Mouse (Mus musculus): ENCODE results near the gene Ets2. TPM values are rescaled to one million over a fixed set of nuclear protein-coding genes. Genes with fewer than 3 reads are reported as not detected.
"Not testable (repeated sequence)": the region's sequence is repeated elsewhere in the genome, so short reads cannot be mapped to it uniquely, and the experiment has no call there.

Ets2 gene
- polyA plus RNA-seq, 1 experiment from 2014 or later, result 15.8 TPM

DNA sequence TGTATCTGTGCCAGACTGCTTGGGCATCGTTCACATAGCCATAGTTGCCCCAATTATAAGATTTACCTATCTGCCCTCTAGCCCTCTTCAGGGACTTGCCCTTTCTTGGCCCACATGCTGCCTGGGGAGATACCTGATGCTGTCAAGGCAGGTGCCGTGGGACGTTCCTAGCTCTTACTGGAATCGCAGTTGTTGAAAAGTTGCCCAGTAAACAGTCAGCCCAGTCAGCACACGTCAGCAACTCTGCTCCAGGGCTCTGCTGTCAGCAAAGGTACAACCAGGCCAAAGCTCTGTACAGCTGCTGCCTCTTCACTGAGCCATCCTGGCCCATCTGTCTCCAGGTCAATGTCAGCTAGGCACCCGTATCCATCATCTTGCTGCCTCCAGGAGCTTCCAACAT is 61.3 kb downstream of the Ets2 start:
- Histone ChIP-seq H3K9me3 (replicated peaks; ENCODE audit: control insufficient read depth, low read length) (no peaks in the 10 kb centered on the region), H3K9ac (ENCODE audit: low read depth, low read length) (no peak overlapping the region), H3K27me3 (ENCODE audit: control insufficient read depth, insufficient read depth, low read depth, low read length) (no peaks in the 10 kb centered on the region), H3K36me3 (ENCODE audit: control insufficient read depth, insufficient read depth) (no peaks in the 10 kb centered on the region), H3K4me3 (ENCODE audit: low read depth, low read length) (no peak overlapping the region), H3K27ac (ENCODE audit: low read length) (no peak overlapping the region), H3K4me2 (ENCODE audit: low read depth, low read length) (no peak overlapping the region), H3K4me1 (ENCODE audit: control insufficient read depth, low read depth, low read length) (no peaks in the 10 kb centered on the region)
- ATAC-seq (ENCODE audit: low read depth), result no peak
- 63% methylated on average over 6 of the region's 6 CpGs for WGBS (ENCODE audit: insufficient replicate concordance)

DNA sequence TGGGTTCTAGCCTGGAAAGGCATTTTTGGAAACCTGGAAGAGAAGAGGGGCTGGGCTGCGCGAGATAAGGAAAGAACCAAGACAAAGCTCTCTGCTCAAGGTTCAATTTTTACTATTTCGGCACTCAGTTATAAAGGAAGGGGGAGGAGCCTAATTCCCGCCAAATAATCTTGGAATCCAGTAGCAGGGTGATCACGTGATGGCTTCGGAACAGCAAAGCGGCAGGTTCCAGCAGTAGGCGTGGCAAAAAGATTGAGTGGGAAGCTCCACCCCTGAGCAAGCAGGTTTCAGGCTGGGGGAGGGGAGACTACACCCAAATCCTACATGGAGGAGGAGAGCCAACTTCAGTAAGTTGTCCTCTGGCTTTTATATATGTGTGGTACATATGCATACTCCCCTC is 62.2 kb downstream of the Ets2 start:
- not testable (repeated sequence) for H3K4me1 ChIP-seq (ENCODE audit: control insufficient read depth, low read depth, low read length); H3K27ac ChIP-seq (ENCODE audit: low read length); H3K36me3 ChIP-seq (ENCODE audit: control insufficient read depth, insufficient read depth); H3K9ac ChIP-seq (ENCODE audit: low read depth, low read length); H3K4me2 ChIP-seq (ENCODE audit: low read depth, low read length); ATAC-seq (ENCODE audit: low read depth); H3K4me3 ChIP-seq (ENCODE audit: low read depth, low read length); H3K27me3 ChIP-seq (ENCODE audit: control insufficient read depth, insufficient read depth, low read depth, low read length); H3K9me3 ChIP-seq (replicated peaks; ENCODE audit: control insufficient read depth, low read length)
- 54% methylated on average over 8 of the region's 8 CpGs for WGBS (ENCODE audit: insufficient replicate concordance)

DNA sequence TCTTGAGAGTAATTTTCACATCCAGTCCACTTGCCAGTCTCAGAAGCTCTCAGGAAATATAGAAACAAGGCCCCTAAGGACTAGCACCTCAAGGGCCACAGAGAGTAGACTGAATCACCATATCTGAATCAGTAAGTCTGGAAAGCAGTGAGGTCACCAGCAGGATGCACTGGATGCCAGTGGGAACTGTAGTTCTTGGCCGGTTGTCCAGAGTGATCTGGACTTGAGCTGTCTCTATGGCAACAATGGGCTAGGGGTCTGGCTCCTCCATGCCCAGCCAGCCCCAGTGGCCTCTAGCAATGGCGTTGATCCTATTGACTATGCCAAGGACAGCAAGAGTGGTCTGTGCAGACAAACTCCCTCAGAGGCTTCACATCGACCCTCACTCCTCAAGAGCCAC is 64.3 kb downstream of the Ets2 start:
- WGBS (ENCODE audit: insufficient replicate concordance), result 58% methylated on average over 3 of the region's 3 CpGs

DNA sequence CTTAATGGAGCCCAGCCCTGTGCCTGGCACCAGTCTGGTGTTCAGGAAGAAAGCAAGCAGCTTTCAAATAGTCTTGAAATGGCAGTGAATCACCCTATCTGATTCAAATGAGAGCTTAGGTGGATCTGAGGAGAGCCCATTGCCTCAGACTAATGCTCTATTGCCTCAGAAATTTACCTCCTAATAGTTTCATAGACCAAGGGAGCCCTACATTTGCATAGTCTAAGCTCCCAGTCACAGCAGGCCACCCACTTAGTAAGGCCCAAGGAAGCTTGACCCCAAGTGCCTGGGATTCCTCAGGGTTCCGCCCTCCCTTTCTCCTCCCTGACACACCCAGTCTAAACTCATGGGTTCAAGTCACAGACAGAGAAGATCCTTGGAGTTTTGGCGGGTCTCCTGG is 65.4 kb downstream of the Ets2 start:
- no peak for ATAC-seq (ENCODE audit: low read depth)
- Histone ChIP-seq H3K27ac (ENCODE audit: low read length) (no peak overlapping the region), H3K27me3 (ENCODE audit: control insufficient read depth, insufficient read depth, low read depth, low read length) (no peaks in the 10 kb centered on the region), H3K4me3 (ENCODE audit: low read depth, low read length) (no peak overlapping the region), H3K36me3 (ENCODE audit: control insufficient read depth, insufficient read depth) (no peaks in the 10 kb centered on the region), H3K9ac (ENCODE audit: low read depth, low read length) (no peak overlapping the region), H3K9me3 (replicated peaks; ENCODE audit: control insufficient read depth, low read length) (no peaks in the 10 kb centered on the region), H3K4me2 (ENCODE audit: low read depth, low read length) (no peak overlapping the region), H3K4me1 (ENCODE audit: control insufficient read depth, low read depth, low read length) (no peaks in the 10 kb centered on the region; the same call in none of the 2 replicates)
- 59% methylated on average over 2 of the region's 2 CpGs for WGBS (ENCODE audit: insufficient replicate concordance)

More for the DNA sequence above, 64.3 kb downstream of the Ets2 start:
- H3K4me3 ChIP-seq (ENCODE audit: low read depth, low read length), result no peak overlapping the region
- H3K4me2 ChIP-seq (ENCODE audit: low read depth, low read length), result no peak overlapping the region
- H3K27me3 ChIP-seq (ENCODE audit: control insufficient read depth, insufficient read depth, low read depth, low read length), result no peaks in the 10 kb centered on the region
- H3K4me1 ChIP-seq (ENCODE audit: control insufficient read depth, low read depth, low read length), result no peaks in the 10 kb centered on the region; the same call in none of the 2 replicates
- no peak for ATAC-seq (ENCODE audit: low read depth)
- H3K27ac ChIP-seq (ENCODE audit: low read length), result no peak overlapping the region
- H3K9me3 ChIP-seq (replicated peaks; ENCODE audit: control insufficient read depth, low read length), result no peaks in the 10 kb centered on the region
- H3K36me3 ChIP-seq (ENCODE audit: control insufficient read depth, insufficient read depth), result no peaks in the 10 kb centered on the region
- no peak overlapping the region for H3K9ac ChIP-seq (ENCODE audit: low read depth, low read length)

DNA sequence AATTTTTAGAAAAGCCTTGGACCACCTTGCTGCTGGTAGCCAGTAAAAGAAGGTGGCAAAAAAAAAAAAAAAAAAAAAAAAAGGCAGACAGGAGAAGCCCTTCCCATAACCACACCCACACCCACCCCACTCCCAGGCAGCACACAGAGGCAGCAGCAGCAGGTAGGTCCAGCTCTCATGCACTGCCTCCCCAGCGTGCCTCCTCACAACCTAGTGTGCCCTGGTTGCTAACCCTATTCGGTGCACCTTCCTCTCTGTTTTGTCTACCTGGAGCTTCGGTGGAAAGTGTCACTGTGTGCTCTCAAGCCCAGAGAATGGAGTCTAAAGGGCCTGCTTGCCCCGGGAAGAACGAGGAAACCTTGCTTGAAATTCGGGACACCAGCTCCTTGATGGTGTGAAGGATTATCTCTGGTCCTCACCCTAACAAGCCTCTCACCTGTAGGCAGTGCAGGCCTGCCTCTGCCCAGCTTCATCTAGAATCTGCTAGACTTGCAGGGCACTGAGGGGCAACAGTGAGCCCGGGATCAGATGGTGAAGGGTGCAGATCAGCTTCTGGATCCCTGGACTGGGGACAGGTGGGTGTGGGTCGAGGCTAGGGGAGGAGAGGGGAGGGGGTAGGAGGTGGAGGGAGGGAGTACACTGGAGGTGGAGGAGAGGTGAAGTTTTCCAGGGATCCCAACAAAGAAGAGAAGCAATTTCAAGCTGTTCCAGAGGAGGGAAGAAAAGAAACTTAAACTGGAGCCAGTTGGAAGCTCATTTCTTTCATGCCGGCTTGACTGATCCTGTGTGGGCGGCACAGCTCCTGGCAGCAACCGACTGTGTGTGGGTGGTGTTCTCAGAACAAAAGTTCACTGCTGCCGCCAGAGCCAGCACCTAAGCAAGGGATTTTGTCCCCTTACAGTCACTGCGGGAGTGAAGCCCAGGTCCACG is 67.5 kb downstream of the Ets2 start:
- Histone ChIP-seq H3K36me3 (ENCODE audit: control insufficient read depth, insufficient read depth) (no peaks in the 10 kb centered on the region), H3K27ac (ENCODE audit: low read length) (peak overlapping the region; percentile 60), H3K4me2 (ENCODE audit: low read depth, low read length) (peak overlapping the region; percentile 19; the same call in 1 of the 2 replicates), H3K9ac (ENCODE audit: low read depth, low read length) (0 out of 2 replicates have a peak overlapping the region, but pooled peaks have one; percentile 1), H3K4me1 (ENCODE audit: control insufficient read depth, low read depth, low read length) (no peaks in the 10 kb centered on the region; the same call in none of the 2 replicates), H3K9me3 (replicated peaks; ENCODE audit: control insufficient read depth, low read length) (no peaks in the 10 kb centered on the region), H3K27me3 (ENCODE audit: control insufficient read depth, insufficient read depth, low read depth, low read length) (no peaks in the 10 kb centered on the region), H3K4me3 (ENCODE audit: low read depth, low read length) (peak overlapping the region; percentile 14; the same call in 1 of the 2 replicates)
- ATAC-seq (ENCODE audit: low read depth), result peak; percentile 79
- WGBS (ENCODE audit: insufficient replicate concordance), result 38% methylated on average over 14 of the region's 14 CpGs

DNA sequence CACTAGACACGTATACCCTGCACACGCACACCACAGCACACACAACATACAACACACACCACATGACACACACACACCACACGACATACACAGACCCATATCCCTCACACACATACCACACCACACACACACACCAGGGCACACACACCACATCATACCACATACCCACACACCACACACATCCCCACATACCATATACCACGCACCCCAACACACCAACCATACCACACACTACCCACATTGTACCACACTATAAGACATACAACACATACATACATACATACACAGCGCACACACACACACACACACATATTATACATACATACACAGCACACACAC is 68.1 kb downstream of the Ets2 start:
- H3K4me3 ChIP-seq (ENCODE audit: low read depth, low read length), result no peak overlapping the region
- ATAC-seq (ENCODE audit: low read depth), result no peak
- H3K4me1 ChIP-seq (ENCODE audit: control insufficient read depth, low read depth, low read length), result no peaks in the 10 kb centered on the region; the same call in none of the 2 replicates
- WGBS (ENCODE audit: insufficient replicate concordance), result 65% methylated on average over 5 of the region's 5 CpGs
- no peak overlapping the region; the same call in 1 of the 2 replicates for H3K27ac ChIP-seq (ENCODE audit: low read length)
- H3K36me3 ChIP-seq (ENCODE audit: control insufficient read depth, insufficient read depth), result no peaks in the 10 kb centered on the region
- no peak overlapping the region for H3K9ac ChIP-seq (ENCODE audit: low read depth, low read length)
- no peaks in the 10 kb centered on the region for H3K9me3 ChIP-seq (replicated peaks; ENCODE audit: control insufficient read depth, low read length)
- H3K27me3 ChIP-seq (ENCODE audit: control insufficient read depth, insufficient read depth, low read depth, low read length), result no peaks in the 10 kb centered on the region
- 0 out of 2 replicates have a peak overlapping the region, but pooled peaks have one; percentile 19 for H3K4me2 ChIP-seq (ENCODE audit: low read depth, low read length)

DNA sequence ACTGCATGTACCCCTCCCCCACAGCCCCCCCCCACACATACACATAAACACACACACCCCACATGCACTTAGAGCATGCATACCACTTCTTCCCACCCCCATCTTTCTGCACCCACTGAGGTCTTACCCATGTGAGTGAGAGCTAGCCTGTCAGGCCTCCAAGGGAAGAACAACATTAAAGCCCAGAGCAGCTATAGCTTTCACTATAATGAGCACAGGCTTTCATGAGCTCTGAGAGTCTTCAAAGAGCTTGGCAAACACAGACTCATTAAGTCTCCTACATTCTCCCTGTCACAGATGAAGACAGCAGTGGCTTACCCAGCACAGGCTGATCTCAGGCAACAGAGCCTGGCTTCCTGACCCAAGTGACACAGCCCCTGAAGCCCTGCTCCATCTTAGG is 68.5 kb downstream of the Ets2 start:
- H3K4me3 ChIP-seq (ENCODE audit: low read depth, low read length), result no peak overlapping the region
- no peak overlapping the region for H3K4me2 ChIP-seq (ENCODE audit: low read depth, low read length)
- H3K9ac ChIP-seq (ENCODE audit: low read depth, low read length), result no peak overlapping the region
- H3K9me3 ChIP-seq (replicated peaks; ENCODE audit: control insufficient read depth, low read length), result no peaks in the 10 kb centered on the region
- ATAC-seq (ENCODE audit: low read depth), result no peak
- no peaks in the 10 kb centered on the region for H3K36me3 ChIP-seq (ENCODE audit: control insufficient read depth, insufficient read depth)
- no peaks in the 10 kb centered on the region for H3K27me3 ChIP-seq (ENCODE audit: control insufficient read depth, insufficient read depth, low read depth, low read length)
- no peak overlapping the region for H3K27ac ChIP-seq (ENCODE audit: low read length)
- no peaks in the 10 kb centered on the region; the same call in none of the 2 replicates for H3K4me1 ChIP-seq (ENCODE audit: control insufficient read depth, low read depth, low read length)

Other genes with a start within 250 kb of the Ets2 start
- 1.6 and 2.1 TPM in 2 replicates for gene Erg, start 115.5 kb upstream of the Ets2 start, polyA plus RNA-seq (2015; fragmentation: Nextera tagmentation; extraction: Ambion mirVana)

All from liver, embryonic 16.5 days (tissue).